Mouse (Mus musculus) layer of hippocampus, adult 2 months (tissue): Measurements from ENCODE around the gene Klrb1b. TPM values are rescaled to one million over a fixed set of nuclear protein-coding genes. Genes with fewer than 3 reads are reported as not detected.

ENCODE experiments used
- DNase-seq, 2 experiments: peaks; one replicate each; pipeline ENCODE4 v3.0.0; 2022; ENCODE audit warnings: low spot score in 2 of 2
- H3K27ac ChIP-seq: fragments of 200-600 bp; 2 replicates; pipeline ENCODE4 v1.8.1; 2022
- H3K4me3 ChIP-seq: fragments of 200-600 bp; 2 replicates; pipeline ENCODE4 v1.8.1; 2022; ENCODE audit warnings: mild to moderate bottlenecking
- CTCF ChIP-seq: fragments of 200-600 bp; conservative IDR thresholded peaks from 2 replicates; pipeline ENCODE4 v1.8.1; 2022; ENCODE audit warnings: antibody characterized with exemption, mild to moderate bottlenecking, moderate library complexity
- long read RNA-seq, 2 experiments: library from polyadenylated mRNA; stranded (forward); transcript quantifications; one replicate each; pipeline ENCODE4 v2.0.0; 2021; ENCODE audit warnings: borderline mapping rate in 2 of 2
- total RNA-seq, 2 experiments: library from RNA; stranded (reverse); gene quantifications; 2 replicates each; pipeline ENCODE4 v1.2.3; 2021

The Klrb1b gene
- total RNA-seq, result not detected
- long read RNA-seq, experiment 1, result 0 reads
- long read RNA-seq, experiment 2, result 0 reads

DNA sequence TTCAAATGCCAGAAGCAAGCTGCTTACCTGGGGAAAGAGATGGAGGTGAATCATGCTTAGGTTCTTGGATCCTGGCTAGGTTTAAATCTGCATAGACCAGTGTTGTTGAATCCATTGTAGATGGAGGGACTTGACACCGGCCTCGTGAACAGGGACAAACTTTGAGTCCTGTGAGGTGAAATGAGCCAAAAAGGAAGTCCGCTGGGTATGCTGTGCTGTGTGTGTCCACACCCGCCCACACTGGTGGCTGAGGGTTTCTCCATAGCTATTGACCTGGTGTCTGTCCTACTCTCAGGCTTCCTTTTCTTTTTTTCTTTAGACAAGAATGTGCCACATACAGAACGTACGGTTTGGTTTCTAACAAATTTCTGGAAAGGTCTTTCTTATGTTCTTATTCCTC lies at the start of gene Klrb1b, which contains the start of gene Gm44511:
TSS of gene Klrb1b (minus strand) at position 200 of the 400 bp plus-strand sequence.
TSS of gene Gm44511 (minus strand) at position 184 of the 400 bp plus-strand sequence.
- no peak for TF ChIP-seq CTCF
- H3K27ac ChIP-seq, result no peak within 1 kb of the TSS
- no peak within 1 kb of the TSS for H3K4me3 ChIP-seq
- no peak for DNase-seq

GRCm38 (mm10) chr6:128871910-128872610 lies 45.9 kb upstream of the Klrb1b start:
- H3K27ac ChIP-seq, result no peak overlapping the region
- no peak for DNase-seq
- no peak for TF ChIP-seq CTCF
- H3K4me3 ChIP-seq, result no peak overlapping the region

- TF ChIP-seq CTCF, result no peak
- no peak overlapping the region for H3K4me3 ChIP-seq
- no peak for DNase-seq
Measured at GRCm38 (mm10) chr6:128868861-128869260, 42.7 kb upstream of the Klrb1b start.

GRCm38 (mm10) chr6:128857976-128858375 lies 31.8 kb upstream of the Klrb1b start:
- no peak for TF ChIP-seq CTCF
- H3K4me3 ChIP-seq, result no peak overlapping the region
- no peak overlapping the region for H3K27ac ChIP-seq
- no peak for DNase-seq

More at GRCm38 (mm10) chr6:128868861-128869260, 42.7 kb upstream of the Klrb1b start:
- 0 out of 2 replicates have a peak overlapping the region, but pooled peaks have one; percentile 20 for H3K27ac ChIP-seq

DNA sequence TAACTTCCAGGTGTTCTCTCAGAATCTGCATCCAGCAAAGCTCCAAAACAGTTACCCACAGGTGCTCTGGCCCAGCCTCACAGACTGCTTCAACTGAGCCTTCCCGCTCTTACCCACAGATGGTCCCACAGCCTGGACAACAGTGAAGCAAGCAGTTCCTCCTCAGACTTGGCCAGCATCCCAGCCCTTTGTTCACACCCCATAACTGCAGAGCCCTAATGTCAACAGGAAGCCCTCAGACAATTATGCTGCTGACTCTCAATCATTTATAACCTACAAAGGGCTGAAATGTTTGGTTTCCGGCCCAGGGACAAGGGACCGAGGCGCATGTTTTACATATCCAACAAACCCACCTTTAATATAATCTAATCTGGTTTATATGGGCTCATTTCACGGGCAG lies 30.1 kb upstream of the Klrb1b start:
- Histone ChIP-seq H3K4me3 (no peak overlapping the region), H3K27ac (peak overlapping the region; percentile 2; the same call in 1 of the 2 replicates)
- TF ChIP-seq CTCF, result no peak
- DNase-seq, result peak; percentile 56 to 73

- TF ChIP-seq CTCF, result no peak
- Histone ChIP-seq H3K27ac (peak overlapping the region; percentile 2; the same call in 1 of the 2 replicates), H3K4me3 (no peak overlapping the region)
- DNase-seq, result no peak
Measured at GRCm38 (mm10) chr6:128855477-128855876, 29.3 kb upstream of the Klrb1b start.

DNA sequence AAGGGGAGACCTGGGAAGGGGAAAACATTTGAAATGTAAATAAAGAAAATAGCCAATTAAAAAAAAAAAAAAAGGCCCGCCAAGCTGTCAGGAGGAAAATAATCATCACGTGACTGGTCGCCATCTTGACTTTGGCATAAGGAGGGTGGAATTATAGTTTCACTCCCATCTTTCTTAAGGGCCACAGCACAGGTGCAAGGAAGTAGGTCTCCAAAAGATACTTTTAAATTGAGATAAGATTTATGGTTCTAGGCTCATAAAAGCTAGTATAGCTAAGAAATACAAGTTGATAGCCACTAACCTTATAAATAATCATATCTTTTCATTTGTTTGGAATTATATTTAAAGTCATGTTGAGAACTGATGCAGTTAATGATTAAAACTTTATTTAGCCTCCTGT lies 28.8 kb upstream of the Klrb1b start:
- TF ChIP-seq CTCF, result no peak
- H3K27ac ChIP-seq, result 0 out of 2 replicates have a peak overlapping the region, but pooled peaks have one; percentile 2
- H3K4me3 ChIP-seq, result no peak overlapping the region
- DNase-seq, result no peak

DNA sequence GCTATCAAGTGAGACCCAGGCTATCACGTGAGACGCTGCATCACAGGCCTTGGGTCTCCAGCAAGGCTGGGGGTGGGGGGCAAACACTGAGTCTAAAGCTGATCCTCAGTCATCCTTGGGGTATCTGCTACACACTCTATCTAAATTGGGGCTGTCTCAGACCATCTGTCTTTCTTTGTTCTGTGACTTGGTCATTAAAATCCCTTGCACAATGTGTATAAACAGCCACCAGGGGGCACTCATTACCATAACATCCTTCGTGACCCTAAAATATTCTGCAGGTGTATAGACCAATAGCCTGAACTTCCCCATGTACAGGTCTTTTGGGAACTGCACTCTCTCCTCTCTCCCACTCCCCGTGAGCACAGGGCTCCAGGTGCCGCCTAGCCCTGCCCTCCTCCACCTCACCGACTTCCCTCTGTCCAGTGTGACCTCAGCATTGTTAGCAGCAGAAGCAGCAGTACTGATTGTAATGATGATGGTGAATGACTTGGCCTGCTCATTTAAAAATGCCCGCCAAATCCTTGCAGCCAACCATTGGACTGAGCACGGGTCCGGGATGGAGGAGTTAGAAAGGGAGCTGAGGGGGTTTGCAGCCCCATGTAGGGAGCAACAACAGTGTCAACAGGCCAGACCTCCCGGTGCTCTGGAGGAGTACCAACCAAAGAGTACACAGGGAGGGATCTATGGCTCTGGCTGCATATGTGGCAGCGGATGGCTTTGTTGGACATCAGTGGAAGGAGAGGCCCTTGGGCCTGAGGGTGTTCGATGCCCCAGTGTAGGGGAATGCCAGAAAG lies 28.1 kb upstream of the Klrb1b start:
- H3K27ac ChIP-seq, result no peak overlapping the region
- peak; percentile 25 to 76 for DNase-seq
- peak; percentile 92 for TF ChIP-seq CTCF
- 0 out of 2 replicates have a peak overlapping the region, but pooled peaks have one; percentile 17 for H3K4me3 ChIP-seq

- no peak for TF ChIP-seq CTCF
- Histone ChIP-seq H3K27ac (no peak overlapping the region), H3K4me3 (no peak overlapping the region)
- DNase-seq, result no peak
Measured at GRCm38 (mm10) chr6:128852766-128853165, 26.6 kb upstream of the Klrb1b start.

DNA sequence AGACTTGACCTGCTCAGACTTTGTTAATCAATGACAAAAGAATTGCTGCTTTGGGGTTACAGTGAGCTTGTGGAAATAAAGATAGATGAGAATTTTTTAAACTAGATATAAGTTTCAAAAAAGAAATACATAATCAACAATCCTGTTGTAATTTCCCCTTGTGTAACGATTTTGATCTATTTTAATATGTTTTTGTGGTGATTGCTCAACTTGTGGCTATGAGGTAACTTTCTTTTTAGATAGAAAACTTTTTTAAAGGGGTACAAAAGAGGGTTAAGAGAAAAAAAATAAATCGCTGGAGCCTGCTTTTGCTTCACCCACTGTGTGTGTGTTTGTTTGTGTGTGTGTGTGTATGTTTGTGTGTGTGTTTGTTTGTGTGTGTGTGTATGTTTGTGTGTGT lies 25.0 kb upstream of the Klrb1b start:
- no peak overlapping the region for H3K4me3 ChIP-seq
- no peak overlapping the region for H3K27ac ChIP-seq

DNA sequence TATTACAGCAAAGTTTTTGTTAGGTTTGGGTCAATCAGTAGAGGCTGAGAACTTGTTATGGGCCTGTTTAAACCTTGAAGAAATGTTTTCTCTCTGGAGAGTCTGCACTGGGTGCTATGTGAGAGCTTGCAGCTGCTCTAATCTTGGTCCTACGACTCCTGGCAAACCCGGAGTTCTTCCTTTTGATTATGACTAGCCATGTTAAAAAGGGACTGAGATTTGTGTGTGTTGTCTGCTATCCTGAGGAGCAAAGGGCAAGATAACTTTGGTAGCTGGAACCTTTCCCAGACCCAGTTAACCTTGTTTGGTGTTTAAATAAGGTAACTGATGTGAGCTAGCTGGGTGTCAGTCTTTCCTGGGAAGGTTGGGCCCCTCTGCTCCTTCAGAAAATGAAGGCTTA lies 24.5 kb upstream of the Klrb1b start:
- no peak overlapping the region for H3K27ac ChIP-seq
- no peak for DNase-seq
- H3K4me3 ChIP-seq, result no peak overlapping the region
- TF ChIP-seq CTCF, result no peak

More for the DNA sequence above, 25.0 kb upstream of the Klrb1b start:
- DNase-seq, result no peak
- TF ChIP-seq CTCF, result no peak

DNA sequence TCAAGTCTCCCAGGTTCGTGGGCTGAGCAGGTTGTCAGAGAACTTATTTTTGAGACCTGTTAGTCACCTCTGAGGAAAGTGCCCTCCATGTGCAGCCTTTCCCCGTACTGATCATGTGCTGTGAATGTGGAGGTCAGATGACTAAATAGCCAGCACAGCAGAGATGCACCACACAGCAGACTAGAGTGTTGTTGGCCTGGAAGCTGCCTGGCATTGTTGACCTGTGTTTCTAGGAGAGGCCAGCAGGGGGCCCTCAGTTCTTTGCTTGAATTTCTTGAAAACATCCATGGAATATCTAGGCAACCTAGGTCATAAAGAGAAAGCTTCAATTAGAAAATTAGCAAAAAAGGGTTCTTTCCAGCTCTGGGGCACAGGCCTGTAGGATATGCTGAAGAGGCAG lies 23.8 kb upstream of the Klrb1b start:
- DNase-seq, result peak in 1 of 2 experiments; percentile 52
- TF ChIP-seq CTCF, result peak; percentile 81
- no peak overlapping the region for H3K27ac ChIP-seq
- no peak overlapping the region for H3K4me3 ChIP-seq

DNA sequence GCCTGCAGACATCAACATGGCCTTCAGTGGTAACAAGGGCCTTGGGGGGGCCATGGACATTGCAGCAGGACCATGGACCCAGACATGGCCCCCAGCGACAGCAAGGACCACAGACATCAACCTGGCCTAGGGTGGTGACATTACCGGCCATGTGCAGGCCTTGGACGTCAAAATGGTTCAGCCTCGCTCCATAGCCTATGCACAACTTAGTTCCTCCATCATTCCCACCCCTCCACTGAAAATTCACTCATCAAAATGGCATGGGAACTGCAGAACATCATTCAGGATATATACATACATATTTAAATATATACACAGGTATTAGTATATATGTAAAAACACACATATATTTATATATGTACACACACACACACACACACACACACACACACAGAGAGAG lies 21.3 kb upstream of the Klrb1b start:
- Histone ChIP-seq H3K27ac (no peak overlapping the region), H3K4me3 (no peak overlapping the region)
- TF ChIP-seq CTCF, result no peak
- no peak for DNase-seq
